Mouse (Mus musculus) heart, embryonic 12.5 days (tissue): Measurements from ENCODE around the gene Cd3eap. TPM values are rescaled to one million over a fixed set of nuclear protein-coding genes. Genes with fewer than 3 reads are reported as not detected.
A peak's percentile ranks its signal among the peaks of the same experiment; 100 is the strongest.

ENCODE experiments used
- ATAC-seq: fragments of 200-750 bp; cut with Nextera tagmentation; 2 replicates; pipeline ENCODE4 v1.8.0; 2017; ENCODE audit warnings: moderate TSS enrichment, moderate library complexity; ENCODE audit not compliant: insufficient number of reproducible peaks, low FRiP score
- H3K27ac ChIP-seq: fragments of 300-500 bp; sonication (generic); 2 replicates; pipeline ENCODE4 v1.5.1; 2016; ENCODE audit warnings: mild to moderate bottlenecking, moderate library complexity; ENCODE audit not compliant: poor library complexity, severe bottlenecking
- H3K27me3 ChIP-seq: fragments of 300-500 bp; sonication (generic); replicated peaks from 2 replicates; pipeline ENCODE4 v1.6.1; 2016; ENCODE audit warnings: mild to moderate bottlenecking, moderate library complexity
- H3K36me3 ChIP-seq: fragments of 300-500 bp; sonication (generic); 2 replicates; pipeline ENCODE4 v1.6.1; 2016; ENCODE audit warnings: mild to moderate bottlenecking, moderate library complexity
- H3K4me1 ChIP-seq: fragments of 300-500 bp; sonication (generic); replicated peaks from 2 replicates; pipeline ENCODE4 v1.6.1; 2016; ENCODE audit warnings: mild to moderate bottlenecking
- H3K4me2 ChIP-seq: fragments of 300-500 bp; sonication (generic); 2 replicates; pipeline ENCODE4 v1.6.1; 2016; ENCODE audit warnings: mild to moderate bottlenecking, moderate library complexity
- H3K4me3 ChIP-seq: fragments of 300-500 bp; sonication (generic); 2 replicates; pipeline ENCODE4 v1.5.1; 2016; ENCODE audit warnings: mild to moderate bottlenecking
- H3K9ac ChIP-seq: fragments of 300-500 bp; sonication (generic); 2 replicates; pipeline ENCODE4 v1.6.1; 2016; ENCODE audit warnings: mild to moderate bottlenecking, moderate library complexity
- H3K9me3 ChIP-seq: fragments of 300-500 bp; sonication (generic); replicated peaks from 2 replicates; pipeline ENCODE4 v1.6.1; 2016; ENCODE audit warnings: mild to moderate bottlenecking, moderate library complexity
- WGBS: fragments of 180-500 bp; shearing (Covaris S2); methylation state at CpG from one replicate; pipeline ENCODE4 v1.1.7; 2016; 5-methylcytosine and 5-hydroxymethylcytosine counted together
- polyA plus RNA-seq: library from polyadenylated mRNA; unstranded; fragments of >200 nt; fragmentation: Nextera tagmentation; extraction: Ambion mirVana; gene quantifications from 2 replicates; pipeline ENCODE4 v1.2.1, GENCODE M21; 2016

Cd3eap gene
- polyA plus RNA-seq, 1 experiment from 2014 or later: 17.6 TPM

GRCm38 (mm10) chr7:19382166-19382541 lies 22.9 kb upstream of the Cd3eap start:
- Histone ChIP-seq H3K9me3 (no peaks in the 10 kb centered on the region), H3K9ac (peak overlapping the region; percentile 91), H3K27ac (peak overlapping the region; percentile 44; the same call in 1 of the 2 replicates), H3K4me3 (peak overlapping the region; percentile 98), H3K27me3 (no peaks in the 10 kb centered on the region), H3K4me2 (peak overlapping the region; percentile 97), H3K4me1 (peaks cover 21% of the 10 kb centered on the region), H3K36me3 (peaks cover 53% of the 10 kb centered on the region)
- peak; percentile 68 for ATAC-seq
- 0% methylated on average over 36 of the region's 37 CpGs for WGBS

GRCm38 (mm10) chr7:19381377-19382165 lies 22.3 kb upstream of the Cd3eap start, which contains the start of gene Ercc2:
Gene Ercc2, plus strand, starts transcription at chr7:19382010.
- peak within 1 kb of the TSS; percentile 97 for H3K4me2 ChIP-seq
- ATAC-seq: peak; percentile 97
- H3K4me3 ChIP-seq: peak within 1 kb of the TSS; percentile 98
- H3K36me3 ChIP-seq: peaks cover 52% of the 10 kb centered on the region
- H3K27ac ChIP-seq: peak within 1 kb of the TSS; percentile 44; the same call in 1 of the 2 replicates
- peaks cover 21% of the 10 kb centered on the region for H3K4me1 ChIP-seq
- H3K9me3 ChIP-seq: no peaks in the 10 kb centered on the region
- H3K27me3 ChIP-seq: no peaks in the 10 kb centered on the region
- H3K9ac ChIP-seq: peak within 1 kb of the TSS; percentile 91
- 6% methylated on average over 47 of the region's 48 CpGs for WGBS

- Histone ChIP-seq H3K36me3 (peaks cover 57% of the 10 kb centered on the region), H3K27me3 (no peaks in the 10 kb centered on the region), H3K4me3 (no peak overlapping the region), H3K9ac (0 out of 2 replicates have a peak overlapping the region, but pooled peaks have one; percentile 4), H3K4me2 (no peak overlapping the region), H3K9me3 (no peaks in the 10 kb centered on the region), H3K4me1 (peaks cover 12% of the 10 kb centered on the region), H3K27ac (0 out of 2 replicates have a peak overlapping the region, but pooled peaks have one; percentile 5)
- WGBS: 56% methylated on average over 8 of the region's 8 CpGs
- ATAC-seq: no peak
These were observed 18.8 kb upstream of the Cd3eap start for GRCm38 (mm10) chr7:19378049-19378448.

GRCm38 (mm10) chr7:19376019-19376418 lies 16.7 kb upstream of the Cd3eap start:
- ATAC-seq: no peak
- Histone ChIP-seq H3K27me3 (no peaks in the 10 kb centered on the region), H3K4me2 (no peak overlapping the region), H3K9me3 (no peaks in the 10 kb centered on the region), H3K36me3 (peaks cover 72% of the 10 kb centered on the region), H3K4me3 (no peak overlapping the region), H3K9ac (no peak overlapping the region), H3K27ac (no peak overlapping the region), H3K4me1 (peaks cover 4% of the 10 kb centered on the region; the same call in 1 of the 2 replicates)
- 85% methylated on average over 4 of the region's 4 CpGs for WGBS

- Histone ChIP-seq H3K9ac (no peak overlapping the region), H3K27ac (no peak overlapping the region), H3K27me3 (no peaks in the 10 kb centered on the region), H3K4me1 (peaks cover 4% of the 10 kb centered on the region; the same call in 1 of the 2 replicates), H3K9me3 (no peaks in the 10 kb centered on the region), H3K36me3 (peaks cover 78% of the 10 kb centered on the region), H3K4me3 (no peak overlapping the region), H3K4me2 (no peak overlapping the region)
- ATAC-seq: no peak
- 78% methylated on average over 18 of the region's 18 CpGs for WGBS
These were observed 16.1 kb upstream of the Cd3eap start for GRCm38 (mm10) chr7:19375368-19375767.

- WGBS: 83% methylated on average over 2 of the region's 2 CpGs
- Histone ChIP-seq H3K4me1 (peaks cover 11% of the 10 kb centered on the region; the same call in 1 of the 2 replicates), H3K4me3 (no peak overlapping the region), H3K36me3 (peaks cover 88% of the 10 kb centered on the region), H3K27me3 (peaks cover 13% of the 10 kb centered on the region; the same call in 1 of the 2 replicates), H3K9me3 (no peaks in the 10 kb centered on the region), H3K27ac (no peak overlapping the region), H3K4me2 (no peak overlapping the region), H3K9ac (no peak overlapping the region)
- no peak for ATAC-seq
These were observed 14.1 kb upstream of the Cd3eap start for GRCm38 (mm10) chr7:19373367-19373766.

- Histone ChIP-seq H3K4me3 (peak overlapping the region; percentile 28), H3K4me1 (peaks cover 7% of the 10 kb centered on the region; the same call in 1 of the 2 replicates), H3K27me3 (peaks cover 13% of the 10 kb centered on the region; the same call in 1 of the 2 replicates), H3K9me3 (no peaks in the 10 kb centered on the region), H3K36me3 (peaks cover 56% of the 10 kb centered on the region), H3K4me2 (peak overlapping the region; percentile 61), H3K9ac (peak overlapping the region; percentile 32; the same call in 1 of the 2 replicates), H3K27ac (no peak overlapping the region)
- ATAC-seq: peak; percentile 31; the same call in 1 of the 2 replicates
- WGBS: 16% methylated on average over 46 of the region's 46 CpGs
These were observed 10.6 kb upstream of the Cd3eap start for GRCm38 (mm10) chr7:19369823-19370425.

- 0 out of 2 replicates have a peak, but pooled peaks have one; percentile 27 for ATAC-seq
- H3K27me3 ChIP-seq: peaks cover 13% of the 10 kb centered on the region; the same call in 1 of the 2 replicates
- no peak overlapping the region for H3K9ac ChIP-seq
- peaks cover 41% of the 10 kb centered on the region for H3K36me3 ChIP-seq
- H3K4me2 ChIP-seq: no peak overlapping the region
- 18% methylated on average over 16 of the region's 16 CpGs for WGBS
- no peak overlapping the region for H3K27ac ChIP-seq
- H3K4me3 ChIP-seq: no peak overlapping the region
- H3K9me3 ChIP-seq: no peaks in the 10 kb centered on the region
- peaks cover 17% of the 10 kb centered on the region for H3K4me1 ChIP-seq
These were observed 9.1 kb upstream of the Cd3eap start for GRCm38 (mm10) chr7:19368380-19368779.

GRCm38 (mm10) chr7:19365376-19365775 lies 6.1 kb upstream of the Cd3eap start:
- H3K36me3 ChIP-seq: peaks cover 17% of the 10 kb centered on the region
- peaks cover 39% of the 10 kb centered on the region for H3K4me1 ChIP-seq
- no peak overlapping the region for H3K4me3 ChIP-seq
- ATAC-seq: no peak
- H3K4me2 ChIP-seq: no peak overlapping the region
- H3K9me3 ChIP-seq: no peaks in the 10 kb centered on the region
- H3K9ac ChIP-seq: no peak overlapping the region
- peaks cover 13% of the 10 kb centered on the region; the same call in 1 of the 2 replicates for H3K27me3 ChIP-seq
- WGBS: 65% methylated on average over 4 of the region's 4 CpGs
- H3K27ac ChIP-seq: no peak overlapping the region

- no peaks in the 10 kb centered on the region for H3K9me3 ChIP-seq
- 1% methylated on average over 18 of the region's 18 CpGs for WGBS
- peak overlapping the region; percentile 58 for H3K9ac ChIP-seq
- H3K36me3 ChIP-seq: peaks cover 3% of the 10 kb centered on the region; the same call in 1 of the 2 replicates
- peaks cover 5% of the 10 kb centered on the region; the same call in 1 of the 2 replicates for H3K27me3 ChIP-seq
- peaks cover 33% of the 10 kb centered on the region for H3K4me1 ChIP-seq
- peak overlapping the region; percentile 7; the same call in 1 of the 2 replicates for H3K4me3 ChIP-seq
- no peak for ATAC-seq
- H3K27ac ChIP-seq: peak overlapping the region; percentile 94
- peak overlapping the region; percentile 88 for H3K4me2 ChIP-seq
These were observed 4.6 kb upstream of the Cd3eap start for GRCm38 (mm10) chr7:19363881-19364280.

GRCm38 (mm10) chr7:19362276-19362675 lies 3.0 kb upstream of the Cd3eap start:
- peak overlapping the region; percentile 88 for H3K4me2 ChIP-seq
- ATAC-seq: 0 out of 2 replicates have a peak, but pooled peaks have one; percentile 16
- 22% methylated on average over 4 of the region's 4 CpGs for WGBS

More at GRCm38 (mm10) chr7:19362276-19362675, 3.0 kb upstream of the Cd3eap start:
- H3K36me3 ChIP-seq: peaks cover 9% of the 10 kb centered on the region
- peaks cover 45% of the 10 kb centered on the region for H3K4me1 ChIP-seq
- H3K27ac ChIP-seq: peak overlapping the region; percentile 94
- H3K4me3 ChIP-seq: peak overlapping the region; percentile 89
- H3K9me3 ChIP-seq: no peaks in the 10 kb centered on the region
- no peaks in the 10 kb centered on the region for H3K27me3 ChIP-seq
- peak overlapping the region; percentile 74 for H3K9ac ChIP-seq
